Mouse (Mus musculus): ENCODE measurements at regions not wholly inside any gene's neighbourhood (a gene's known extent, or its start where the extent isn't known, plus 50 kb on each side); places are given as distances from the start of the nearest gene placed in this dataset.

DNA sequence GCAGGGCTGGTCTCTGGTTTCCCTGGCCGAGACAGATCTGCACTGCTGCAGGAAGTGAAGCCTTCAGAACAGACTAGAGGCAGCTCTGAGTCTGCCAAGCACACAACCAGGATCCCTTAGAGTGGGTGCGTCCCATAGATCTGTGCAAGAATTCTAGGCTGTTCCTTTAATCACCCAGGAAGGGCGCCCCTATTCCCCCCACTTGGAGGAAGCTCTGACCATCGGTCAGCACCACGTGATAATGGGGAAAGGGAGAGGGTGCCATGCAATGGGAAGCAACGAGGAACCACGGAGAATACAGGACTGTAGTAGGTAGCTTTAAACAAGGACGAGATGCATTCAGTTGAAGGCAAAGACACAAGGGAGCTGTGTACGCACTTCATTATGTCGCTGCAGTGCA is 101.1 kb downstream of the Tmem30b start:
- TF ChIP-seq CTCF (IDR thresholded peaks at IDR 0.05; ENCODE audit: borderline replicate concordance, insufficient read depth, low read length) (no peak), POLR2A (IDR thresholded peaks at IDR 0.05; ENCODE audit: low read depth, low read length) (no peak)

Data from embryonic fibroblast, embryonic 13.5 days (primary cell).